13 mouse cellular contexts compared by ENCODE assay signal in genomic region chr2:169812055-169812454, GRCm38 (mm10).
"Had no signal": no experiment of that assay in that cellular context is flagged by ENCODE, and none has a peak within 500 bp of the region (broad histone marks: within the 10 kb centered on the region; RNA-seq: fewer than 3 reads in every experiment).

No protein-coding gene starts in this region.

- H3K36me3 ChIP-seq: limb, embryonic 13.5 days; midbrain, embryonic 10.5 days had no signal

- H3K4me2 ChIP-seq: liver, embryonic 11.5 days; lung, embryonic 14.5 days had no signal

- H3K9me3 ChIP-seq: limb, embryonic 13.5 days; midbrain, embryonic 10.5 days had no signal

- DNase-seq: kidney, adult 18-20 months; kidney, postnatal 10 days; kidney, postnatal 4 days; lung, embryonic 14.5 days; lung, postnatal 10 days; lung, postnatal 4 days; right cerebral cortex, postnatal 25 days; thymus, postnatal 4 days had no signal

- H3K9ac ChIP-seq: limb, embryonic 13.5 days; lung, embryonic 14.5 days had no signal

- H3K27ac ChIP-seq: layer of hippocampus, adult 2 months; limb, embryonic 13.5 days; midbrain, embryonic 10.5 days had no signal

- H3K4me3 ChIP-seq: layer of hippocampus, adult 2 months; limb, embryonic 13.5 days; midbrain, embryonic 10.5 days had no signal

- ATAC-seq: midbrain, embryonic 16.5 days had no signal
